Mouse (Mus musculus): ENCODE results near the gene Gm973. TPM values are rescaled to one million over a fixed set of nuclear protein-coding genes. Genes with fewer than 3 reads are reported as not detected.
"Not testable (repeated sequence)": the region's sequence is repeated elsewhere in the genome, so short reads cannot be mapped to it uniquely, and the experiment has no call there.

Gene Gm973
- total RNA-seq, 2 experiments from 2014 or later = 14.5 to 16.1 TPM

DNA sequence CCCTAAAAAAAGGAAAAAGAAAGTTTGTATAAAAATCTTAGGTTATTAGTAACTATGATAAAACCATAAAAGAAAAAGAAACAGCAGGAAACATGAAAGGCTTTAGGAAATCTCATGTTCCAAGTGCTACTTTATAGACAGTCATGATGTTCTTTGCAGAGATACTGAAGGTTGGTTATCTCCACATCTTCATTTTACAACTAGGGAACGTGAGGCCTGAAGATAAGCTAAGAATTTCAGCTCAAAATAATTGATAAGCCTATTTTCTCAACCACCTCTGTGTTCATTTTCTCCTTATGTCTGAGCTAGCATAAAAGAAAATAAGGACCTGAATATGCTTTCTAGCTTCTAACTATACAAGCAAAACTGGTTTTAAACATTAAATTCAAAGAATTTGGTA, 126.4 kb downstream of the Gm973 start:
- no peak for DNase-seq (ENCODE audit: low spot score in 2 of 2)
- H3K4me3 ChIP-seq = no peak overlapping the region
- no peak overlapping the region for H3K27ac ChIP-seq
- TF ChIP-seq CTCF (conservative IDR thresholded peaks at IDR 0.05) = no peak

DNA sequence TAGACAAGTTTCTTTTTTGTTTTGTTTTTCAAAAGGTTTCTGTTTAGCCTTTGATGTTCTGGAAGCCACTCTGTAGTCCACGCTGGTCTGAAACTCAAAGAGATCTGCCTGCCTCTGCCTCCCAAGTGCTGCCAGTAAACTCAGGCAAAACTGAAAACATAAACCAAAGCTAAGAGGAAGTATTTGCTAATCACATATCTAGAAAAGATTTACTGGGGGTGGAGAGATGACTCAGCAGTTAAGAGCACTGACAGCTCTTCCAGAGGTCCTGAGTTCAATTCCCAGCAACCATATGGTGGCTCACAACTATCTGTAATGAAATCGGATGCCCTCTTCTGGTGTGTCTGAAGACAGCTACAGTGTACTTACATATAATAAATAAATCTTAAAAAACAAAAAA, 130.4 kb downstream of the Gm973 start:
- not testable (repeated sequence) for DNase-seq (ENCODE audit: low spot score in 2 of 2)

DNA sequence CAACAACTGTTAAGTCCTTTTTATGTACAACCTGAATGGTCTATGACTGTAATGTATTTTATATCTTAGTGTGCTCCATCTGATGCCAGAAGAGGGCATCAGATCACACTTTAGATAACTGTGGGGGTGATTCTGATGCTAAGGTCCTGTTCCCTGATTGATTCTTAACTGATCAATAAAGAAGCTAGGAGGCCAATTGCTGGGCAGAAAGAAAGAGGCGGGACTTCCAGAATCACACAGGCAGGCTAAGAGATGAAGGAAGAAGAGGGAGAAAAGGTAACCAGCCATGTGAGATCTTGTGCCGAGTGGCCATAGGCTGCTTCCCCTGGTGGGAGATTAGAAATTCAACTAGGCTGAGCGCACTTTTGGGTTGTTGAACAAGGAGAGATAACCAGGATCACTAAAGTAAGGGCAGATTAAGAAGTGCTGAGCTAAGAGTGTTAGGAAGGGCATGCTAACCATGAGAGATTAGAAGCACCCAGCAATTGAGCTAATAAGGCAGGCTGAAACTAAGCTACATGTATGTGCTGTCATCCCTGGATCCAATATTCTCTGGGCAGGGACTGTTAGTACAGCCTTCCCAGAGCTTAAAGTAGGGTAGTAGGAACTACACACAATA, 135.2 kb downstream of the Gm973 start:
- Histone ChIP-seq H3K27ac (no peak overlapping the region), H3K4me3 (no peak overlapping the region)
- no peak for DNase-seq (ENCODE audit: low spot score in 2 of 2)
- TF ChIP-seq CTCF (conservative IDR thresholded peaks at IDR 0.05) = peak; percentile 37

More for the DNA sequence above, 130.4 kb downstream of the Gm973 start:
- H3K27ac ChIP-seq, H3K4me3 ChIP-seq: not testable (repeated sequence)

DNA sequence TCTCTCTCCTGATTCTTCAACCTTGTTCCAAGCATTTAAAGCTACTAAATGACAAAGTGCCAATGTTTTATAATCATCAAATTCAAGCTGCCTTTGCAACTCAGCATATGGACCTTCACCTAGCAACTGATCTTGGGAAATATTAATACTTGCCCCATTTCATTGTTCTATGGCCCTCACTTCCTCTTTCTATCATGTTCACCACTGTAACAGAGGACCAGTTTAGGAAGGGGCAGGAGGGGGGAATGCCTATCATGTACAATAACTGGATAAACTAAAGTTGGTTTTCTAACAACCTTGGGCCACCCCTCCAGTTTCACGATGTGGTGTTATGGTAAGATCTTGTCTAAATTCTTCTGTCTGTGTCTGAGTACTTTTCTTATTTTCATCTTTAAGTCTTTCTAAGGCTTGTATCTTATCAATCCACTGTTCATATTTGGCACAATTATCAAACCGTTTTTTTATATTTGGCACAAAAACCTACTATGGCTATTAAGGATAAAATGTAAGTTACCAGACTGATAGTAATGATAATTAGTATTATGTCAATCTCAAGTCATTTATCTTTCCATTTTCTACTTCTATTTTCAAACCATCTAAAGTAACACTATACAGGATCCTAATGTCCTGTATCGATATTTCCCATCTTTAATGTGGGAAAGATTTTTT, 137.3 kb downstream of the Gm973 start:
- DNase-seq (ENCODE audit: low spot score in 2 of 2) = no peak
- Histone ChIP-seq H3K4me3 (no peak overlapping the region), H3K27ac (peak overlapping the region; percentile 28; the same call in 1 of the 2 replicates)
- TF ChIP-seq CTCF (conservative IDR thresholded peaks at IDR 0.05) = no peak

DNA sequence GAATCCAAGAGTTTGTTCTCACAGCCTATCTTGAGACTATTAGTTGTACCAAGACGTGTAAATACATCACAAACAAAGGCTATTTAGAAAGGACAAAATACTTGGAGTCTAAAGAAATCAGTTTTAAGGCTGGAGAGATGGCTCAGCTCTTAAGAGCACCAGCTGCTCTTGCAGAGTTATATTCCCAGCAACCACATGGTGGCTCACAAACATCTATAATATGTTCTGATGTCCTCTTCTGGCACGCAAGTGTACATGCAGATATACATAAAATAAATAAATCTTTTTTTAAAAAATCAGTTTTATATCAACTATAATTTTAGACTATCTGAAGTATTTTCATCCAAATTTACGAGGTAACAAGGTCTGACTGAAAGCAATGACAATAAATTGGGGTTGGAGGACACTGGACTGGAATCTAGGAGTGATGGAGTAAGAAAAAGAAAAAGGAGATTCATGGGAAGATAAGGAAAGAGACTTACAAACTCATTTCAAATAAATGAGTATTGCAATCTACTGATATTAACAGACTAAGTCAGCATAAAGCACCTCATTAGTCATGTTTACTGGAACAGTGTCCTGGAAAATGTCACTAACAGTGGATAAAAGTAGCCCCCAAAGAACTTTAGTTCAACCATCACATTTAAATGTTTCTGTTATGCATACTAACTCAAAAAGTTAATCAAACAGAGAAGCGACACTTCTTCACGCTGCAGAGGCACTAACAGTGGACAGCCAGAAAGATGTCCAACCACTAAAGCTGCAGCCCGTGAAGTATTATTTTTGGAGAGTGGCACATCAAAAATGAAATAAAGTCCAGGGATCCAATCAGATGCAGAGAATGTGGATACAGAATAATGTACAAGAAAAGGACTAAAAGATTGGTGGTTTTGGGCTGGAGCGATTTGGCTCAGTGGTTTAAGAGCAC, 140.4 kb downstream of the Gm973 start:
- Histone ChIP-seq H3K27ac (no peak overlapping the region), H3K4me3 (no peak overlapping the region)
- TF ChIP-seq CTCF (conservative IDR thresholded peaks at IDR 0.05) = peak; percentile 67
- no peak for DNase-seq (ENCODE audit: low spot score in 2 of 2)

DNA sequence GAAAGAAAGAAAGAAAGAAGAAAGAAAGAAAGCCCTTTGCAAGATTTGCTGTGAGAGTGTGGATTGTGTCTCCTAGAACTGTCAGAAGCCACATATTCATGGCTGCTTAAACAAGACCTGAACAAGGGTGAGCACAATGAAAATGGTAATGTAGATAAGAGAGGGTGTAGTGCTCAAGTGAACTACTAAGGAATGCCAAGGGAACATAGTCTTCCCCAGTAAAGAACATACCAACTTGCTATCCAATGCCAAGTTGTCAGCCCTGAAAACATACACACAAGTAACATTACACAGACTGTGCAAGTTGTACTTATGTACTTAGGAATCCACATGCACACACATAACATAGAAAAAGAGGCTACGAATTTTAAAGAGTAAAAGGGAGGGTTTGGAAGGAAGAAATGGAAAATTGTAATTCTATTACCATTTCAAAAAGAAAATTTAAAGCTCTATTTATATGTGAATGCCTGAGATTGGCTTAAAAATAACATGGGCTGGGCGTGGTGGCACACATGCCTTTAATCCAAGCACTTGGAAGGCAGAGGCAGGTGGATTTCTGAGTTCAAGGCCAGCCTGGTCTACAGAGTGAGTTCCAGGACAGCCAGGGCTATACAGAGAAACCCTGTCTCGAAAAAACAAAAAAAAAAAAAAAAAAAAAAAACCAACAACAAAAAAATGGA, 147.5 kb downstream of the Gm973 start:
- Histone ChIP-seq H3K4me3 (no peak overlapping the region), H3K27ac (no peak overlapping the region)
- TF ChIP-seq CTCF (conservative IDR thresholded peaks at IDR 0.05) = no peak
- DNase-seq (ENCODE audit: low spot score in 2 of 2) = no peak

DNA sequence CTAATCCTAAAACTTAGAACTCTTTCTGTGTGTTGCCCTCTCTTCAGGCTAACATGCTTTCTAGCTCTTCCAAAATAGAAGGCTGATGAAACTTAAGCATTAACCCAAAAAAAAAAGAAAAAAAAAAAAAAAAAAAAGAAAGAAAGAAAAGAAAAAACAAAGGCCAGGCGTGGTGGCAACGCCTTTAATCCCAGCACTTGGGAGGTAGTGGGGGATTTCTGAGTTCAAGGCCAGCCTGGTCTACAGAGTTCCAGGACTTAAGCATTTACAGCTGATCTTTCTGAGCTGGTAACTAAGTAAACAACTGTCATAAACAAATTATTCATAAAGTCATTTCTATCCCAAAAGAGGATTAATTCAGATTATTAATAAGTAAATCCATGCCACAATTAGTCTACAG, 152.8 kb downstream of the Gm973 start:
- no peak overlapping the region for H3K27ac ChIP-seq
- H3K4me3 ChIP-seq = no peak overlapping the region; the same call in 1 of the 2 replicates
- no peak for DNase-seq (ENCODE audit: low spot score in 2 of 2)
- TF ChIP-seq CTCF (conservative IDR thresholded peaks at IDR 0.05) = no peak

DNA sequence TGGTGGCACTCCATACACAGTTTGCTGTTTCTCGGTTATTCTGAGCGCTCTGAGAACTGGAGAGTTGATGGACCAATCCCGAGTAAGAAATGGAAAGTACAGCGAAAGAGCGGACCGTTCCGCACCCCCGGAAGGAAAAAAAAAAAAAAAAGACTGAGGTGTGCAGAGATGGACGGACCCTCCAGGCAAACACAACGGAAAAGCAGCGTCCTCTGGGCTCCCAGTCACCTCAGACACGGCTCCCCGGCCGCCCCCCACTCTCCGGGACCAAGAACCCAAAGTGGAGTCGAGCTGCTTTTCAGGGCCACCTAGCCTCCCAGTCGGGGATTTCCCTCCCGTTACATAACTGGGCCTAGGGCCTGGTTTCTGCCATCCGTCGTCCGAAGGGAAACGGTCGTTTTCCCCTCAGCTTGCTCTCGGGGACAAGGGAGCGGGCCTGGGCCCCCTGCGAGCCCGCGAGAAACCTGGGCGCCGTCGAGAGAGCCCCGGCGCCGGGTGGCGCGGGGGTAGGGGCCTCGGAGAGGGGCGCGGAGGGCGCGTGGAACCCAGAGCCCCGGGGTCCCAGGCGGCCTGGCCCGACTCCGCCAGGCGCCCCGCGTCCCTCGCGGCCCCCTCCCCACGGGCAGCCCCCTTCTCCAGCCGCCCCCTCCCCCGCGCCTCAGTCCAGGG, 154.0 kb downstream of the Gm973 start:
- H3K27ac ChIP-seq = peak overlapping the region; percentile 95
- TF ChIP-seq CTCF (conservative IDR thresholded peaks at IDR 0.05) = no peak
- peak overlapping the region; percentile 70 for H3K4me3 ChIP-seq
- peak in 1 of 2 experiments; percentile 30 for DNase-seq (ENCODE audit: low spot score in 2 of 2)

DNA sequence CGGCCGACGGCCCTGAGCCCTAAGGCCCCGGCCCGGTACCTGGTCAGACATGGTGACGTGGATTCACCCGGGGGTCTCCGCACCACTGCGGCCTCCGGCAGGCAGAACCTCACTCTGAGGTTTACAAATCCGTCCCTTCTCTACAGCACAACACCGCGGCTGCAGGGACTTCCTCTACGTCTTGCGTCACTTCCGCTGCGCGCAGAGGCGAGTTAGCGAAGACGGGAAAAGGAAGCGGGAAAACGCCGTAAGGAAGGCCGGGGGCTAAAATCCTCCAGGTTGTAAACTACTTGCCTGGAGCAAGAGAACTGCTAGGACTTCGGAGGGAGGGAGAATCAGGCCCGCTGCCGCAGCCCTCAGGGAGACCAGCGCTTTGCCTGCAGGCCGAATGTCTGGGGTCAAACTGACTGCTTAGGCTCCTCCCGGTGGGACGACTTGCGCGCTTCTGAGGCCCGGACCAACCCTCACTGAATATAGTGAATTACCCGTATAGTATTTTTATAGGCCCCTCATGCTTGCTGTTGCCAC, 154.6 kb downstream of the Gm973 start, which contains the start of gene Sumo1:
Gene Sumo1, minus strand, starts transcription at position 194 of the 528 bp plus-strand sequence.
- H3K4me3 ChIP-seq = peak within 1 kb of the TSS; percentile 70
- peak; percentile 85 to 90 for DNase-seq (ENCODE audit: low spot score in 2 of 2)
- peak within 1 kb of the TSS; percentile 95 for H3K27ac ChIP-seq
- TF ChIP-seq CTCF (conservative IDR thresholded peaks at IDR 0.05) = no peak

DNA sequence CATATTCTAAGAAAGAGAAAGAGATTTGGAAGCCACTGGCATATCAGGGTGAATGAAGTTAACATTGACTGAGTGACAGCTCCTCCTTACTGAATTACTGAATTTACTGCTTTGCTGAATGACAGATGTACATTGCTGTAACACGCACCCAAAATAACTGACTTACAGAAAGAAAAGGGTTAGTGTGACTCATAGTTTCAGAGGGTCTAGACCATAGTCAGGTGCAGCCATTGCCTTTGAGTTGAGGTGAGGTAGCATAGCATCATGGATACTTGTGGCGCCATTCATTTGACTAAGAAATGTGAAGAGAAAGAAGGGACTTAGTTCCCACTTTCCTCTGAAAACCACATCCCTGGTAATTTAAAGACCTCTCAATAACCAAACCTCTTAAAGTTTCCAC, 157.6 kb downstream of the Gm973 start:
- DNase-seq (ENCODE audit: low spot score in 2 of 2) = no peak
- H3K4me3 ChIP-seq = no peak overlapping the region
- H3K27ac ChIP-seq = no peak overlapping the region
- no peak for TF ChIP-seq CTCF (conservative IDR thresholded peaks at IDR 0.05)

DNA sequence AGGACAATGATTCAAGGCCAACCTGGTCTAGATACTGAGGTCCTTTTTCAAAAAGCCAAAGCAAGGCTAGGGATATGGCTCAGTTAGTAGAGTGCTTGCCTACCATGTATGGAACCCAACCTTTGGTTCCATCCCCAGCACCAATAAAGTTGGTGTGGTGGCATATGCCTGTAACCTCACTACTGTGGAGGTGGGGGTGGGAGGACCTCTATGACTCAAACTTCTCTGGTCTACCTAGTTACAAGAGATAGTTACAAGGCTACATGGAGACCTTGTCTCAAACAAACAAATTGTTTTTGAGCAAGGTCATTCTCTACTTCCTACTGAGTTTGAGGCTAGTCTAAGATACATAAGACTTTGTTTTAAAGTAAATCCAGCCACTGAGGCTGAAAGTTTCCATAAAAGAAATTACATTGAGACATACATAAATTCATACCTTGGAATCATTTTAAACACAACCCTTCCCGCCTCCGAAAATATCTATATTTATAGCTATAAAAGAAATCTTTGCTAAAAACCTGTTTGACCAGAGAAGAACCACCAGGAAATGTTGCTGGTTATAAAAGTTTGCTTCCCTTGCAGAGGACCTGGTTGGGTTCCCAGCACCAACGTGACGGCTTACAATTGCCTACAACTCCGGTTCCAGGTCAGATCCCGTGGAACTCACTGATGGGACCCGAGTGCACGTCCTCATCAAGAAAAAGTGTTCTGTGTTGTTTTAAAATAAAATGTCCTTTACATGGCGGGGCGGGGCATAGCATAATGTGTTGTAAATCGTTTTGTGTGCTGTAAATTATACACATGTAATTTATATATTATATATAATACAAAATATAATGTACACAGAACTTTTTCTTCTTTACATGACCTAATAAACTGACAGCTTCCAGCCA, 168.1 kb downstream of the Gm973 start:
- no peak for TF ChIP-seq CTCF (conservative IDR thresholded peaks at IDR 0.05)
- Histone ChIP-seq H3K4me3 (peak overlapping the region; percentile 89), H3K27ac (peak overlapping the region; percentile 64; the same call in 1 of the 2 replicates)
- peak; percentile 2 to 11 for DNase-seq (ENCODE audit: low spot score in 2 of 2)
